Mouse (Mus musculus) midbrain, embryonic 12.5 days (tissue): ENCODE data around the gene Ptch1. TPM values are rescaled to one million over a fixed set of nuclear protein-coding genes. Genes with fewer than 3 reads are reported as not detected.

Source experiments
- ATAC-seq: fragments of 200-750 bp; cut with Nextera tagmentation; 2 replicates; pipeline ENCODE4 v1.8.0; 2017; ENCODE audit warnings: low read depth, moderate TSS enrichment, moderate library complexity; ENCODE audit not compliant: low FRiP score
- H3K27ac ChIP-seq: fragments of 300-500 bp; sonication (generic); replicated peaks from 2 replicates; pipeline ENCODE4 v1.5.1; 2016; ENCODE audit warnings: mild to moderate bottlenecking
- H3K27me3 ChIP-seq: fragments of 300-500 bp; sonication (generic); 2 replicates; pipeline ENCODE4 v1.6.1; 2016; ENCODE audit warnings: mild to moderate bottlenecking
- H3K36me3 ChIP-seq: fragments of 300-500 bp; sonication (generic); 2 replicates; pipeline ENCODE4 v1.6.1; 2016
- H3K4me1 ChIP-seq: fragments of 300-500 bp; sonication (generic); 2 replicates; pipeline ENCODE4 v1.6.1; 2016
- H3K4me2 ChIP-seq: fragments of 300-500 bp; sonication (generic); replicated peaks from 2 replicates; pipeline ENCODE4 v1.6.1; 2016; ENCODE audit warnings: mild to moderate bottlenecking, moderate library complexity
- H3K4me3 ChIP-seq: fragments of 300-500 bp; sonication (generic); 2 replicates; pipeline ENCODE4 v1.5.1; 2016; ENCODE audit warnings: mild to moderate bottlenecking
- H3K9ac ChIP-seq: fragments of 300-500 bp; sonication (generic); replicated peaks from 2 replicates; pipeline ENCODE4 v1.6.1; 2016; ENCODE audit warnings: mild to moderate bottlenecking, moderate library complexity
- H3K9me3 ChIP-seq: fragments of 300-500 bp; sonication (generic); 2 replicates; pipeline ENCODE4 v1.6.1; 2016; ENCODE audit warnings: mild to moderate bottlenecking
- WGBS: fragments of 180-500 bp; shearing (Covaris S2); methylation state at CpG from one replicate; pipeline ENCODE4 v1.1.7; 2016; 5-methylcytosine and 5-hydroxymethylcytosine counted together
- polyA plus RNA-seq: library from polyadenylated mRNA; unstranded; fragments of >200 nt; fragmentation: Nextera tagmentation; extraction: Ambion mirVana; gene quantifications from 2 replicates; pipeline ENCODE4 v1.2.1, GENCODE M21; 2016

Gene Ptch1
- polyA plus RNA-seq, 1 experiment from 2014 or later: 18.6 TPM

- Histone ChIP-seq H3K9me3 (no peaks in the 10 kb centered on the region), H3K27ac (no peak overlapping the region; the same call in 1 of the 2 replicates), H3K4me3 (peak overlapping the region; percentile 98; the same call in 1 of the 2 replicates), H3K36me3 (no peaks in the 10 kb centered on the region), H3K4me2 (peak overlapping the region; percentile 86), H3K9ac (no peak overlapping the region), H3K4me1 (peaks cover 52% of the 10 kb centered on the region), H3K27me3 (peaks cover 55% of the 10 kb centered on the region)
- WGBS: 4% methylated on average over 5 of the region's 5 CpGs
- no peak for ATAC-seq
Measured at GRCm38 (mm10) chr13:63569396-63569756, 4.0 kb downstream of the Ptch1 start.

- H3K9me3 ChIP-seq: no peaks in the 10 kb centered on the region
- ATAC-seq: no peak
- H3K4me3 ChIP-seq: peak overlapping the region; percentile 98
- H3K4me1 ChIP-seq: peaks cover 52% of the 10 kb centered on the region
- under 1% methylated on average over 19 of the region's 19 CpGs for WGBS
- no peaks in the 10 kb centered on the region for H3K36me3 ChIP-seq
- 0 out of 2 replicates have a peak overlapping the region, but pooled peaks have one; percentile 8 for H3K9ac ChIP-seq
- H3K27ac ChIP-seq: peak overlapping the region; percentile 85; the same call in 1 of the 2 replicates
- H3K4me2 ChIP-seq: peak overlapping the region; percentile 86
- peaks cover 50% of the 10 kb centered on the region for H3K27me3 ChIP-seq
Measured at GRCm38 (mm10) chr13:63568741-63569395, 4.5 kb downstream of the Ptch1 start.

DNA sequence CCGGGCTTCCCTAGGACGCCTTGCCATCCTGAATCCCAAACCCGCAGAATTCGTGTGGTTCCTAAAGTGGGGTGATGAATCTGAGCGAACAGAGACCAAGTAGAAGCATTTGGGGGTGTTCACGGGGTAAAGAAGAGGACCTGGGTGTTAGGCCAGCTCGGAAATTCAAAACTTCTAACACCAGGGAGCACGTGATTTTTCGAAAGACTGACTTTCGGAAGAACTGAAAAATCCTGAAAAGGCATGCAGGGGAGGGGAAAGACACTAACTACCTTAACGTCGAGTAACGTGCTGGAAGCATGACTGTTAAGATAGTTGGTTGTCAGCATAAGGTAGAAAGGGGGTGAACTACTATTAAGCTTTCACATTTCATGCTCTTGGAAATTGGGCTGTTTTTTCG, 5.1 kb downstream of the Ptch1 start:
- no peak for ATAC-seq
- H3K4me2 ChIP-seq: peak overlapping the region; percentile 86
- under 1% methylated on average over 14 of the region's 14 CpGs for WGBS

GRCm38 (mm10) chr13:63567677-63568293, 5.6 kb downstream of the Ptch1 start:
- ATAC-seq: peak; percentile 81
- peak overlapping the region; percentile 85 for H3K27ac ChIP-seq
- H3K4me3 ChIP-seq: peak overlapping the region; percentile 98
- no peaks in the 10 kb centered on the region for H3K9me3 ChIP-seq
- peaks cover 41% of the 10 kb centered on the region for H3K27me3 ChIP-seq
- H3K36me3 ChIP-seq: no peaks in the 10 kb centered on the region
- H3K4me2 ChIP-seq: peak overlapping the region; percentile 86
- WGBS: under 1% methylated on average over 61 of the region's 62 CpGs
- peak overlapping the region; percentile 48 for H3K9ac ChIP-seq
- peaks cover 47% of the 10 kb centered on the region for H3K4me1 ChIP-seq

More for the DNA sequence above, 5.1 kb downstream of the Ptch1 start:
- Histone ChIP-seq H3K9me3 (no peaks in the 10 kb centered on the region), H3K27ac (peak overlapping the region; percentile 85), H3K4me1 (peaks cover 47% of the 10 kb centered on the region), H3K36me3 (no peaks in the 10 kb centered on the region), H3K27me3 (peaks cover 44% of the 10 kb centered on the region), H3K4me3 (peak overlapping the region; percentile 98), H3K9ac (peak overlapping the region; percentile 48)

DNA sequence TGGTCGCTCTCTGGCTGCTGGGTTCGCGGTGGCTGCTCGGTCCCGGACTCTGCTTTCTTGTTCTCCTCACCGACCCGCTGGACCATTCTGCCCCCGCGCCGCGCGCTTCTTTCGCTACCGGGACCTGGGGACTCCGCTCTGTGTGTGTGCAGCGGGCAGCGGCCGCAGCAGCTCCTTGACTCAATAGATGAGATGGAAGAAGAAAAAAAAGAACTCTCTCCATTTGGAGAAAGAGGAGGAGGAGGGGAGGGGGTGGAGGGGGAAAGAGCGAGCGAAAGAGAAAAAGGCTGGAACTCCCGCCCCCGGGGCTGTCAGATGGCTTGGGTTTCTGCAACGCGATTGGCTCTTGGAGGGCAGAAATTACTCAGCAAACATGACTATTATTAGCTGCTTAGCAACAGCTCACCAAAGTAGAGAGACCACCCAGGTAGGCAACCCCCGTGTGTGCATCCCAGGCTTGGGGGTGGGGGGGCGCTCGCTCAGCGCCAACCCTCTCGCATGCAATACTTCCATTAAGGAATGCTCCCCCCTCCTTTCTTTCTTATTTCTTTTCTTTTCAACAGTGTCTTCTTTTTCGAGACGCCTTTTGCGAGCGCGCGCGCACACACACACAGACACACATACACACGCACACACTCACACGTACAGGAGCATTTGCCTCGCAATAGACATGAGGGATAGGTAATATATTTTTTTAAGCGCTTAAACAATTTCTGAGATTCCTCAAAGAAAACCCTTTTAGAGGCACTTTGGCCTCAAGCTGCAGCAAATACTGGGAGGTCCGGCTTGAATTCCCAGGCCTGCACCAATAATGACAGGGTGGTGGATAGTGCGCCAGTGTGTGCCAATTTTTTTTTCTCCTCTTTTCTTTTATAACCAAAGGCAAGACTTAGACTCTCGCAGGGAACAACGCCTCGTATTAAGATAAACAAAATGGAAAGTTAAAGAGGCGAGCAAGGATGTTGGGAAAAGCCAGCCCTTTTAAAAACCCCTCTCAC, 7.1 kb downstream of the Ptch1 start:
- H3K27ac ChIP-seq: peak overlapping the region; percentile 99
- H3K36me3 ChIP-seq: no peaks in the 10 kb centered on the region
- H3K27me3 ChIP-seq: peaks cover 28% of the 10 kb centered on the region
- no peaks in the 10 kb centered on the region for H3K9me3 ChIP-seq
- H3K4me1 ChIP-seq: peaks cover 51% of the 10 kb centered on the region
- H3K9ac ChIP-seq: peak overlapping the region; percentile 99
- peak overlapping the region; percentile 86 for H3K4me2 ChIP-seq
- peak; percentile 65 for ATAC-seq
- under 1% methylated on average over 46 of the region's 46 CpGs for WGBS
- peak overlapping the region; percentile 98 for H3K4me3 ChIP-seq

DNA sequence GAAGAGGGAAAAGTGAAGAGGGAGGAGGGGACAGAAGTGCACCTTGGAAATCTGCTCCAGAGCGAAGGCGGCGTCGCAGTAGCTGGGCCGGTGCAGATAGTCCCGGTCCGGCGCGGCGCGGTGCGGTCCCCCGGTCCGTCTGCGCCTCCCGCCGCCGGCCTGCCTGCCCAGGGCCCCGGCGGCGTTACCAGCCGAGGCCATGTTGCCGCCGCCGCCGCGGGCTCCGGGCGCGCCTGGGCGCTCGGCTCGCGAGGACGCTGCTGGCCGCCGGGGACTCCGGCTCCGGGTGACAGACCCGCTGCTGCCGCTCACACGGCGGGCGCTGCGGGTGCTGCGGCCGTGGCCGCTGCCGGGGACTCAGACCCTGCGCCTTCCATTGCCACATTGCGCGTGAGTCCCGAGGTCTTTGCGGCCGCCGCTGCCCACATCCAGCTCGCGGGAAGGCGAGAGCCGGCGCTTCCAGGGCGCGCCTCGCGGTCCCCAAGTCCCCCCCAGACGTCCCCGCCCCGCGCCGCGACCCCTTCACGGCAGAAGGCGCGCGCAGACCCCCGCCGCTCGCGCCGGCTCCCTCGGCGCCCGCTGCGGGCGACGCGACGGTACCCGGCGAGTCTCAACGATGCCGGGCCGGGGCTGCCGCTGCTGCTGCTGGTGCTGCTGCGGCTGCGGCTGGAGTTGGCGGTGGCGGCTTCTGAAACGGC, 7.9 kb downstream of the Ptch1 start:
- Histone ChIP-seq H3K4me3 (peak overlapping the region; percentile 98), H3K27me3 (peaks cover 23% of the 10 kb centered on the region), H3K4me2 (peak overlapping the region; percentile 86), H3K4me1 (peaks cover 52% of the 10 kb centered on the region), H3K36me3 (no peaks in the 10 kb centered on the region), H3K9me3 (no peaks in the 10 kb centered on the region), H3K27ac (peak overlapping the region; percentile 99), H3K9ac (peak overlapping the region; percentile 99)
- ATAC-seq: no peak
- under 1% methylated on average over 83 of the region's 99 CpGs for WGBS

DNA sequence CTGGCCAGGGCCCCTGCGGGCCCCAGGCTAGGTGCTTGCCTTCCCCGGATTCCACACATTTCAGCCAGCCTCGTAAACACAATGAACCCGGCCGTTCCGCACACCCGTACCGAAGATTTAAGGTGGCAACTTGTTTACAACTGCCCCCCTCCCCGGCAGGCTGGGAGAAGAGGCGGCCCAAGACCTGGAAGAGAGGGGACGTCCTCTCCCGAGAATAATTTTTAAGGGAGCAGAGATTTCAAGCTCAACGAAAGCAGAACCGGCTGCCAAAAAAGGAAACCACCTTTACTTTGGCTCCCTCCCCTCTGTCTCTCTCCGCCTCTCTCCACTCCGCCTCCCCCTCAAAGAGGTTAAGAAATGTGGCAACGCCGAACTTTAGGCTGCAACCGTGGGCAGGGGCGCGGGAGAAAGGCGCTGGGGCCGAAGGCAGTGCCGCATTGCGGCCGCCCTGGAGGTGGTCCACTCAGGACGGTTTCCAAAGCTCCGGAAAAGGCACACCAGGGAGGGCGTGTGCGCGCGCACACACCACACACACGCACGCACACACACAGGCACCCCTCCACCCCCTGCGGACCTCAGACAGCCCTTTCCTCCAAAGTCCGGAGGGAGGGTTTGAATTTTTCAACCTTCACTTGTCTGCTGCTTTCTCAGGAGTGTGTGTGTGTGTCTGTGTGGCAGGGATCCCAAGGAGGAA, 8.6 kb downstream of the Ptch1 start:
- peak overlapping the region; percentile 86 for H3K4me2 ChIP-seq
- WGBS: 1% methylated on average over 35 of the region's 36 CpGs
- peak overlapping the region; percentile 99 for H3K9ac ChIP-seq
- peaks cover 52% of the 10 kb centered on the region for H3K4me1 ChIP-seq
- ATAC-seq: no peak
- no peaks in the 10 kb centered on the region for H3K9me3 ChIP-seq
- H3K4me3 ChIP-seq: peak overlapping the region; percentile 98
- H3K27ac ChIP-seq: peak overlapping the region; percentile 99
- no peaks in the 10 kb centered on the region for H3K36me3 ChIP-seq
- H3K27me3 ChIP-seq: peaks cover 18% of the 10 kb centered on the region

DNA sequence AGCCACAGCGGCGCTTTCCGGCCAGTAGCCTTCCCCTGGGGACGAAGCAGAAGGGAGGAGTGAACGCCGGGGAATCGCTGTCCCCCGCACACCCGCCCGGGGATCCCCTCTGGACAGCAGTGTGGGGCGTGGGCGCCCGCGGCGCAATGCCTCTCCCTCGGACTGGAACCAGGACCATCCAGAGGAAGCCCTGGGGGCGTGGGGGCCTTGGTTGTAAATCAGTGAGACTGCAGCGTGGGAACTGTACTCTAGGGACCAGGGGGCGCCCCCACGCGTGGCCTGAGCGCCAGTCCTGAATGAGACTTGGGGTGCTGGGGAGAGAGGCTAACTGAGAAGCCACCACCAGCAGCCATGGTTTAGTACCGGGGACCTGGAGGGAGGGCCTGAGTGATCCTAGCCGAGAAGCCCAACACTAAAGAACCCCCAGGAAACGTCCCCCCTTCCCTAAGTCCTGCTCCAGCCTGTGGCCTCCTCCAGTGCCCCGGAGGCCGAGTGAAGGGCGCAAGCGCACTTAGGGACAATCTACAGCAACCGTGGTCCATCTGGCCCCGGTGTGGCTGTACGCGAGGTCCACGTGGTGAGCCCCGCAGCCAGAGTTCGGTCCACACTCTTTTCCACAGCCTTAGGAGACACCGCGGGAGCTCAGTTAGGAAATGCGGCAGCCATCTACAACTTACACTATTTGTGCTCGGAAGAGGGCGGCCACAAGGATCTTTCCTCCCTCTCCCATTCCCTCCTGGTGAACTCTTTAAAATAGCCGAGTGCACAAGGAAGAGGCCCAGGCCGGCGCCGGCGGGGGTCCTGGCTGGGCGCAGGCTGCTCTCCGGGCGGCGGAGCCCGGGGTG, 9.4 kb downstream of the Ptch1 start:
- Histone ChIP-seq H3K4me2 (peak overlapping the region; percentile 86), H3K9me3 (no peaks in the 10 kb centered on the region), H3K9ac (peak overlapping the region; percentile 99), H3K4me3 (peak overlapping the region; percentile 98), H3K27ac (peak overlapping the region; percentile 99), H3K4me1 (peaks cover 52% of the 10 kb centered on the region), H3K27me3 (peaks cover 14% of the 10 kb centered on the region), H3K36me3 (no peaks in the 10 kb centered on the region)
- WGBS: under 1% methylated on average over 51 of the region's 51 CpGs
- ATAC-seq: no peak

GRCm38 (mm10) chr13:63562972-63563780, 10.2 kb downstream of the Ptch1 start:
- Histone ChIP-seq H3K9ac (peak overlapping the region; percentile 99), H3K27me3 (peaks cover 10% of the 10 kb centered on the region), H3K4me2 (peak overlapping the region; percentile 86), H3K4me1 (peaks cover 52% of the 10 kb centered on the region), H3K4me3 (peak overlapping the region; percentile 98), H3K9me3 (no peaks in the 10 kb centered on the region), H3K36me3 (no peaks in the 10 kb centered on the region), H3K27ac (peak overlapping the region; percentile 99)
- under 1% methylated on average over 41 of the region's 51 CpGs for WGBS
- ATAC-seq: peak; percentile 69
